Mouse (Mus musculus): ENCODE data around the gene Gm49711. TPM values are rescaled to one million over a fixed set of nuclear protein-coding genes. Genes with fewer than 3 reads are reported as not detected.

Gm49711 gene
- polyA plus RNA-seq, 1 experiment from 2014 or later, result 0.63 TPM

- no peak overlapping the region for H3K9ac ChIP-seq
- no peaks in the 10 kb centered on the region for H3K9me3 ChIP-seq
- no peak overlapping the region for H3K4me3 ChIP-seq
- no peak for ATAC-seq (ENCODE audit: insufficient number of reproducible peaks, insufficient read depth, low FRiP score, low TSS enrichment, low read depth)
- 84% methylated on average over 4 of the region's 4 CpGs for WGBS
- H3K27me3 ChIP-seq, result no peaks in the 10 kb centered on the region
- no peak overlapping the region for H3K27ac ChIP-seq
- no peak overlapping the region for H3K4me2 ChIP-seq
- H3K4me1 ChIP-seq, result peaks cover 7% of the 10 kb centered on the region; the same call in 1 of the 2 replicates
- no peaks in the 10 kb centered on the region for H3K36me3 ChIP-seq
These were observed 74.4 kb downstream of the Gm49711 start for GRCm38 (mm10) chr16:92132511-92132910.

GRCm38 (mm10) chr16:92134148-92134764, 76.1 kb downstream of the Gm49711 start:
- H3K27me3 ChIP-seq, result no peaks in the 10 kb centered on the region
- H3K9ac ChIP-seq, result no peak overlapping the region
- H3K4me3 ChIP-seq, result no peak overlapping the region

GRCm38 (mm10) chr16:92136275-92136674, 78.2 kb downstream of the Gm49711 start:
- no peak for ATAC-seq (ENCODE audit: insufficient number of reproducible peaks, insufficient read depth, low FRiP score, low TSS enrichment, low read depth)
- Histone ChIP-seq H3K27me3 (no peaks in the 10 kb centered on the region), H3K36me3 (no peaks in the 10 kb centered on the region), H3K9ac (no peak overlapping the region), H3K27ac (no peak overlapping the region), H3K9me3 (no peaks in the 10 kb centered on the region), H3K4me3 (no peak overlapping the region), H3K4me1 (peaks cover 22% of the 10 kb centered on the region), H3K4me2 (no peak overlapping the region)
- 90% methylated on average over 15 of the region's 15 CpGs for WGBS

More at GRCm38 (mm10) chr16:92134148-92134764, 76.1 kb downstream of the Gm49711 start:
- 68% methylated on average over 11 of the region's 11 CpGs for WGBS
- ATAC-seq (ENCODE audit: insufficient number of reproducible peaks, insufficient read depth, low FRiP score, low TSS enrichment, low read depth), result no peak
- peaks cover 11% of the 10 kb centered on the region for H3K4me1 ChIP-seq
- H3K9me3 ChIP-seq, result no peaks in the 10 kb centered on the region
- H3K27ac ChIP-seq, result no peak overlapping the region
- H3K4me2 ChIP-seq, result no peak overlapping the region
- H3K36me3 ChIP-seq, result no peaks in the 10 kb centered on the region

- Histone ChIP-seq H3K36me3 (no peaks in the 10 kb centered on the region), H3K4me3 (no peak overlapping the region), H3K27me3 (no peaks in the 10 kb centered on the region), H3K4me2 (0 out of 2 replicates have a peak overlapping the region, but pooled peaks have one; percentile 3), H3K27ac (peak overlapping the region; percentile 79), H3K9ac (no peak overlapping the region), H3K9me3 (no peaks in the 10 kb centered on the region), H3K4me1 (peaks cover 17% of the 10 kb centered on the region)
- 40% methylated on average over 15 of the region's 15 CpGs for WGBS
- ATAC-seq (ENCODE audit: insufficient number of reproducible peaks, insufficient read depth, low FRiP score, low TSS enrichment, low read depth), result no peak
These were observed 81.5 kb downstream of the Gm49711 start for GRCm38 (mm10) chr16:92139386-92140261.

- peaks cover 15% of the 10 kb centered on the region for H3K4me1 ChIP-seq
- no peaks in the 10 kb centered on the region for H3K36me3 ChIP-seq
- H3K4me2 ChIP-seq, result no peak overlapping the region
- no peaks in the 10 kb centered on the region for H3K9me3 ChIP-seq
- no peaks in the 10 kb centered on the region for H3K27me3 ChIP-seq
- peak overlapping the region; percentile 79; the same call in 1 of the 2 replicates for H3K27ac ChIP-seq
- H3K9ac ChIP-seq, result no peak overlapping the region
- no peak for ATAC-seq (ENCODE audit: insufficient number of reproducible peaks, insufficient read depth, low FRiP score, low TSS enrichment, low read depth)
- WGBS, result 59% methylated on average over 9 of the region's 9 CpGs
- no peak overlapping the region for H3K4me3 ChIP-seq
These were observed 82.2 kb downstream of the Gm49711 start for GRCm38 (mm10) chr16:92140328-92140727.

GRCm38 (mm10) chr16:92141021-92141420, 82.9 kb downstream of the Gm49711 start:
- H3K27ac ChIP-seq, result no peak overlapping the region
- no peak for ATAC-seq (ENCODE audit: insufficient number of reproducible peaks, insufficient read depth, low FRiP score, low TSS enrichment, low read depth)

GRCm38 (mm10) chr16:92142426-92143012, 84.4 kb downstream of the Gm49711 start:
- 72% methylated on average over 9 of the region's 9 CpGs for WGBS
- Histone ChIP-seq H3K9ac (no peak overlapping the region), H3K4me2 (no peak overlapping the region), H3K27ac (no peak overlapping the region), H3K36me3 (no peaks in the 10 kb centered on the region), H3K9me3 (no peaks in the 10 kb centered on the region), H3K4me1 (peaks cover 23% of the 10 kb centered on the region), H3K27me3 (no peaks in the 10 kb centered on the region), H3K4me3 (no peak overlapping the region)
- no peak for ATAC-seq (ENCODE audit: insufficient number of reproducible peaks, insufficient read depth, low FRiP score, low TSS enrichment, low read depth)

More at GRCm38 (mm10) chr16:92141021-92141420, 82.9 kb downstream of the Gm49711 start:
- H3K4me1 ChIP-seq, result peaks cover 14% of the 10 kb centered on the region
- H3K4me3 ChIP-seq, result no peak overlapping the region
- no peaks in the 10 kb centered on the region for H3K36me3 ChIP-seq
- no peaks in the 10 kb centered on the region for H3K27me3 ChIP-seq
- no peaks in the 10 kb centered on the region for H3K9me3 ChIP-seq
- H3K9ac ChIP-seq, result no peak overlapping the region
- H3K4me2 ChIP-seq, result no peak overlapping the region
- 91% methylated on average over 12 of the region's 12 CpGs for WGBS

GRCm38 (mm10) chr16:92147631-92148366, 89.7 kb downstream of the Gm49711 start:
- H3K9me3 ChIP-seq, result no peaks in the 10 kb centered on the region
- 71% methylated on average over 12 of the region's 12 CpGs for WGBS
- peaks cover 12% of the 10 kb centered on the region for H3K4me1 ChIP-seq
- H3K27ac ChIP-seq, result no peak overlapping the region
- no peak overlapping the region for H3K9ac ChIP-seq
- ATAC-seq (ENCODE audit: insufficient number of reproducible peaks, insufficient read depth, low FRiP score, low TSS enrichment, low read depth), result no peak
- no peak overlapping the region for H3K4me3 ChIP-seq
- no peaks in the 10 kb centered on the region for H3K27me3 ChIP-seq
- no peaks in the 10 kb centered on the region for H3K36me3 ChIP-seq
- no peak overlapping the region for H3K4me2 ChIP-seq

- Histone ChIP-seq H3K4me2 (no peak overlapping the region), H3K36me3 (no peaks in the 10 kb centered on the region), H3K9me3 (no peaks in the 10 kb centered on the region), H3K9ac (no peak overlapping the region), H3K27me3 (no peaks in the 10 kb centered on the region), H3K27ac (no peak overlapping the region), H3K4me1 (peaks cover 12% of the 10 kb centered on the region), H3K4me3 (no peak overlapping the region)
- no peak for ATAC-seq (ENCODE audit: insufficient number of reproducible peaks, insufficient read depth, low FRiP score, low TSS enrichment, low read depth)
- 81% methylated on average over 2 of the region's 2 CpGs for WGBS
These were observed 90.2 kb downstream of the Gm49711 start for GRCm38 (mm10) chr16:92148367-92148728.

GRCm38 (mm10) chr16:92150975-92151374, 92.9 kb downstream of the Gm49711 start:
- H3K4me3 ChIP-seq, result no peak overlapping the region
- no peak overlapping the region for H3K9ac ChIP-seq
- no peaks in the 10 kb centered on the region; the same call in 1 of the 2 replicates for H3K27me3 ChIP-seq
- ATAC-seq (ENCODE audit: insufficient number of reproducible peaks, insufficient read depth, low FRiP score, low TSS enrichment, low read depth), result no peak
- H3K4me1 ChIP-seq, result peaks cover 12% of the 10 kb centered on the region
- H3K9me3 ChIP-seq, result no peaks in the 10 kb centered on the region
- WGBS, result 65% methylated on average over 4 of the region's 4 CpGs
- no peak overlapping the region for H3K27ac ChIP-seq
- no peaks in the 10 kb centered on the region for H3K36me3 ChIP-seq
- H3K4me2 ChIP-seq, result no peak overlapping the region

GRCm38 (mm10) chr16:92158021-92158455, 99.9 kb downstream of the Gm49711 start:
- 0 out of 2 replicates have a peak, but pooled peaks have one; percentile 9 for ATAC-seq (ENCODE audit: insufficient number of reproducible peaks, insufficient read depth, low FRiP score, low TSS enrichment, low read depth)
- Histone ChIP-seq H3K4me2 (peak overlapping the region; percentile 86), H3K9me3 (no peaks in the 10 kb centered on the region), H3K36me3 (no peaks in the 10 kb centered on the region), H3K27me3 (no peaks in the 10 kb centered on the region; the same call in 1 of the 2 replicates), H3K27ac (peak overlapping the region; percentile 78), H3K9ac (peak overlapping the region; percentile 66), H3K4me3 (peak overlapping the region; percentile 49), H3K4me1 (peaks cover 15% of the 10 kb centered on the region)
- 2% methylated on average over 14 of the region's 14 CpGs for WGBS
